Mouse (Mus musculus) embryonic facial prominence, embryonic 13.5 days (tissue): ENCODE data around the gene E130114P18Rik. TPM values are rescaled to one million over a fixed set of nuclear protein-coding genes. Genes with fewer than 3 reads are reported as not detected.

Experiments
- ATAC-seq: fragments of 200-750 bp; cut with Nextera tagmentation; 2 replicates; pipeline ENCODE4 v1.8.0; 2017; ENCODE audit warnings: low read depth; ENCODE audit not compliant: insufficient number of reproducible peaks, insufficient read depth, low FRiP score, low TSS enrichment
- H3K27ac ChIP-seq: fragments of 300-500 bp; sonication (generic); 2 replicates; pipeline ENCODE4 v1.5.1; 2015; ENCODE audit warnings: moderate library complexity, mild to moderate bottlenecking, inconsistent platforms
- H3K27me3 ChIP-seq: fragments of 300-500 bp; sonication (generic); 2 replicates; pipeline ENCODE4 v1.6.1; 2015; ENCODE audit warnings: mild to moderate bottlenecking, inconsistent platforms
- H3K36me3 ChIP-seq: fragments of 300-500 bp; sonication (generic); 2 replicates; pipeline ENCODE4 v1.6.1; 2015; ENCODE audit warnings: mild to moderate bottlenecking, inconsistent platforms
- H3K4me1 ChIP-seq: fragments of 300-500 bp; sonication (generic); 2 replicates; pipeline ENCODE4 v1.6.1; 2015; ENCODE audit warnings: inconsistent platforms
- H3K4me2 ChIP-seq: fragments of 300-500 bp; sonication (generic); 2 replicates; pipeline ENCODE4 v1.6.1; 2015; ENCODE audit warnings: moderate library complexity, mild to moderate bottlenecking, inconsistent platforms
- H3K4me3 ChIP-seq: fragments of 300-500 bp; sonication (generic); 2 replicates; pipeline ENCODE4 v1.5.1; 2015; ENCODE audit warnings: mild to moderate bottlenecking, inconsistent platforms
- H3K9ac ChIP-seq: fragments of 300-500 bp; sonication (generic); 2 replicates; pipeline ENCODE4 v1.6.1; 2015; ENCODE audit warnings: mild to moderate bottlenecking, inconsistent platforms
- H3K9me3 ChIP-seq: fragments of 300-500 bp; sonication (generic); 2 replicates; pipeline ENCODE4 v1.6.1; 2016; ENCODE audit warnings: inconsistent platforms
- WGBS: fragments of 180-500 bp; shearing (Covaris S2); methylation state at CpG from one replicate; pipeline ENCODE4 v1.1.7; 2015; ENCODE audit warnings: mixed read lengths; 5-methylcytosine and 5-hydroxymethylcytosine counted together
- polyA plus RNA-seq: library from polyadenylated mRNA; unstranded; fragments of >200 nt; fragmentation: Nextera tagmentation; extraction: Ambion mirVana; gene quantifications from 2 replicates; pipeline ENCODE4 v1.2.1, GENCODE M21; 2015

E130114P18Rik gene
- polyA plus RNA-seq, 1 experiment from 2014 or later: 5.0 TPM

DNA sequence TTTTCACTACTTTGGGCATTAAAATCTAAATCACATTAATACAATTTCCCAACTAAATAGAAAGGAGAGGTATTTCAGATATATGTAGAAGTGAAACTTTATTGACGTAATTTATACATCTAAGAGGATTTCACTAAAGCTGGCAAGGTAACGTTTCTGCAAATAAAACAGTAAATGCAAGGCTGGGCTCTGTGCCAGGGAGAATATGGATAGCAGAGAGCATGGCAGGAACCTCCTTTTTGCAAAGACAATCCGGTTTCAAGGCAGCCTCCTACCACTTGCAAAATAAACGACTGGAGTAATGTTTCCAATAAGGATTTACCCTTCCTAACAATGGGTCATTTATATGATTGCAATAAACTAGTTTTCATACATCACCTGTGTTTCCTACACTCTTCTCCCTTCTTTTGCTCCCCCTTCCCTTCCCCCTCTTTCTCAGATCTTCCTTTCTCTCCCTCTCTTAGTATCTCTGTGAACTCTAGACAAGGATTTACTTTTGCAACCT lies 3.4 kb downstream of the E130114P18Rik start:
- H3K4me1 ChIP-seq: peaks cover 27% of the 10 kb centered on the region
- H3K9me3 ChIP-seq: no peaks in the 10 kb centered on the region
- WGBS: 6% methylated on average over 4 of the region's 4 CpGs
- no peaks in the 10 kb centered on the region for H3K36me3 ChIP-seq
- peak overlapping the region; percentile 82 for H3K4me3 ChIP-seq
- ATAC-seq: no peak
- H3K4me2 ChIP-seq: peak overlapping the region; percentile 79
- H3K27me3 ChIP-seq: no peaks in the 10 kb centered on the region
- 0 out of 2 replicates have a peak overlapping the region, but pooled peaks have one; percentile 99 for H3K9ac ChIP-seq
- H3K27ac ChIP-seq: peak overlapping the region; percentile 96

- 40% methylated on average over 2 of the region's 2 CpGs for WGBS
- Histone ChIP-seq H3K9me3 (no peaks in the 10 kb centered on the region), H3K4me2 (peak overlapping the region; percentile 79), H3K4me3 (peak overlapping the region; percentile 46), H3K36me3 (no peaks in the 10 kb centered on the region), H3K9ac (no peak overlapping the region), H3K27ac (peak overlapping the region; percentile 96), H3K4me1 (peaks cover 27% of the 10 kb centered on the region), H3K27me3 (no peaks in the 10 kb centered on the region)
- ATAC-seq: no peak
Observed at GRCm38 (mm10) chr4:97773791-97774190, 4.1 kb downstream of the E130114P18Rik start.

- Histone ChIP-seq H3K4me2 (peak overlapping the region; percentile 79), H3K4me3 (peak overlapping the region; percentile 46), H3K9ac (no peak overlapping the region), H3K9me3 (no peaks in the 10 kb centered on the region), H3K36me3 (no peaks in the 10 kb centered on the region), H3K27ac (peak overlapping the region; percentile 96), H3K4me1 (peaks cover 27% of the 10 kb centered on the region), H3K27me3 (no peaks in the 10 kb centered on the region)
- ATAC-seq: peak; percentile 41; the same call in 1 of the 2 replicates
- WGBS: under 1% methylated on average over 14 of the region's 14 CpGs
Observed at GRCm38 (mm10) chr4:97773110-97773593, 4.7 kb downstream of the E130114P18Rik start.

DNA sequence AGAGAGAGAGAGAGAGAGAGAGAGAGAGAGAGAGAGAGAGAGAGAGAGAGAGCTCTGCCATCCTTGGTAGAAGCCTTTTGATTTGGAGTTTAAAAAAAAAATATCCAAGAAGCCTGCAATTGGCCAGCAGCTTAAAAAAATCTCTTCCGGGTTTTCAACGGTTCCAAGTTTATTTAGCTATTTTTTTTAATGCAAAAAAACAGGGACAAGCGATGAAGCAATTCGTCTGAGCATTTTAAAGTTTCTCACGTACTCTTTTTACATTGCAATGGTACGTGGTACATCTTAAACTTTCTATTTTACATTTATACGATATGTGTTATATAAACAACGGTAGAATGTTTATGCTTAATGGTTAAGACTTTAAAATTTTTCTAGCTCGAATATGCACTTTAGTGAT lies 5.2 kb downstream of the E130114P18Rik start, which contains the start of gene Nfia:
Gene Nfia (plus strand): TSS at position 94 of the 400 bp plus-strand sequence.
- Histone ChIP-seq H3K27me3 (no peaks in the 10 kb centered on the region), H3K9me3 (no peaks in the 10 kb centered on the region), H3K4me2 (peak within 1 kb of the TSS; percentile 79), H3K9ac (peak within 1 kb of the TSS; percentile 66), H3K4me3 (peak within 1 kb of the TSS; percentile 46), H3K36me3 (no peaks in the 10 kb centered on the region), H3K27ac (peak within 1 kb of the TSS; percentile 96), H3K4me1 (peaks cover 27% of the 10 kb centered on the region)
- no peak for ATAC-seq
- under 1% methylated on average over 9 of the region's 9 CpGs for WGBS

- peak overlapping the region; percentile 79 for H3K4me2 ChIP-seq
- no peaks in the 10 kb centered on the region for H3K27me3 ChIP-seq
- peaks cover 27% of the 10 kb centered on the region for H3K4me1 ChIP-seq
- ATAC-seq: peak; percentile 93
- H3K9ac ChIP-seq: peak overlapping the region; percentile 66
- 1% methylated on average over 25 of the region's 25 CpGs for WGBS
- H3K27ac ChIP-seq: peak overlapping the region; percentile 96
- H3K9me3 ChIP-seq: no peaks in the 10 kb centered on the region
- H3K4me3 ChIP-seq: peak overlapping the region; percentile 46
- no peaks in the 10 kb centered on the region for H3K36me3 ChIP-seq
Observed at GRCm38 (mm10) chr4:97772084-97772484, 5.8 kb downstream of the E130114P18Rik start.

DNA sequence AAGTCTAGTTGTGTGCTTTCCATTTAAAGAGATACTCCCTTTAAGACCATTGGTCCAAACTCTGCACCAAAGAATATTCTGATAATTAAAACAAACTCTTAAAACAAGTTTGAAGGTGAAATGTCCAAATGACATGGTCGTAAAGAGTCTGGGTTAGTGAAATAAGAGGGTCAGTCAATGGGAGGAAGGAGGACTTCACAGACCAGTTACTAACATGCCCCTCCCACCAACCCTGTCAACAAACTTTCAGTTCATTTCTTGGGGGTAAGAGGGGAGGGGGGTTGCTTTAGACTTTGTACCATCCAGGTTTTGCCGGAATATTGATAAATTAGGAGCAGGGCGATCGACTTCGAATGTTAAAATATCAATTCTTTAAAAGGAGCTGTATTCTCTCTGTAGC lies 6.5 kb downstream of the E130114P18Rik start:
- Histone ChIP-seq H3K4me3 (peak overlapping the region; percentile 46), H3K27me3 (no peaks in the 10 kb centered on the region), H3K4me2 (peak overlapping the region; percentile 79), H3K36me3 (no peaks in the 10 kb centered on the region), H3K9me3 (no peaks in the 10 kb centered on the region), H3K9ac (peak overlapping the region; percentile 66), H3K4me1 (peaks cover 24% of the 10 kb centered on the region), H3K27ac (peak overlapping the region; percentile 96)
- ATAC-seq: no peak
- 13% methylated on average over 5 of the region's 5 CpGs for WGBS

GRCm38 (mm10) chr4:97769861-97770260 lies 8.0 kb downstream of the E130114P18Rik start:
- Histone ChIP-seq H3K4me2 (no peak overlapping the region), H3K4me1 (peaks cover 16% of the 10 kb centered on the region), H3K9ac (no peak overlapping the region), H3K27me3 (no peaks in the 10 kb centered on the region), H3K36me3 (no peaks in the 10 kb centered on the region), H3K4me3 (no peak overlapping the region), H3K9me3 (no peaks in the 10 kb centered on the region), H3K27ac (no peak overlapping the region)
- no CpG with 5 or more reads among the region's 1 CpGs for WGBS
- ATAC-seq: no peak

GRCm38 (mm10) chr4:97767516-97767915 lies 10.4 kb downstream of the E130114P18Rik start:
- Histone ChIP-seq H3K36me3 (no peaks in the 10 kb centered on the region), H3K4me1 (0 out of 2 replicates have a peak, but pooled peaks cover 5% of the 10 kb centered on the region), H3K9ac (no peak overlapping the region), H3K9me3 (no peaks in the 10 kb centered on the region), H3K27ac (no peak overlapping the region), H3K4me3 (no peak overlapping the region), H3K4me2 (no peak overlapping the region), H3K27me3 (no peaks in the 10 kb centered on the region)
- 91% methylated on average over 5 of the region's 5 CpGs for WGBS
- no peak for ATAC-seq

DNA sequence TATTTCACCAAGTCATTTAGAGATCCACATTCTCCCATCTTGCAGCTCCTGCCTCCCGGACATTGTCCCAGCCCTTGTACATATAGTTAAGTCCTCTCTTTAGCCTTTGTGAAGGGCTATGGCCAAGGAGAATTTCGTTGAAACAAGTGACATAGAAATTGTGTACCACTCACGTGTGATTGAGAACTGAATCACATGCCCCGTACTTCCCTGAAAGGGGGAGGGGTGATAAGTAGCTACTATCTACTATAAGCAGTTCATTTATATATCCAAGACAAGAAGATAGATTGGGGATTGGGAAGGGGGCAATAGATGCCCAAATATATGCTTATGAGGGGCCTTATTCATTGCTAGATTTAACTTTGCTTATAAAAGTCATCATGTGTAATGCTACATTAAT lies 10.9 kb downstream of the E130114P18Rik start:
- no peak overlapping the region for H3K4me2 ChIP-seq
- 78% methylated on average over 4 of the region's 4 CpGs for WGBS

GRCm38 (mm10) chr4:97766100-97766499 lies 11.8 kb downstream of the E130114P18Rik start:
- Histone ChIP-seq H3K4me1 (no peaks in the 10 kb centered on the region), H3K4me2 (no peak overlapping the region), H3K9ac (no peak overlapping the region), H3K9me3 (no peaks in the 10 kb centered on the region), H3K27me3 (no peaks in the 10 kb centered on the region), H3K27ac (no peak overlapping the region), H3K4me3 (no peak overlapping the region), H3K36me3 (no peaks in the 10 kb centered on the region)
- ATAC-seq: no peak
- WGBS: 88% methylated on average over 3 of the region's 3 CpGs

More for the DNA sequence above, 10.9 kb downstream of the E130114P18Rik start:
- Histone ChIP-seq H3K27ac (no peak overlapping the region), H3K36me3 (no peaks in the 10 kb centered on the region), H3K9ac (no peak overlapping the region), H3K9me3 (no peaks in the 10 kb centered on the region), H3K4me3 (no peak overlapping the region), H3K4me1 (0 out of 2 replicates have a peak, but pooled peaks cover 5% of the 10 kb centered on the region), H3K27me3 (no peaks in the 10 kb centered on the region)
- ATAC-seq: no peak

GRCm38 (mm10) chr4:97765341-97766020 lies 12.4 kb downstream of the E130114P18Rik start:
- no peaks in the 10 kb centered on the region for H3K4me1 ChIP-seq
- H3K4me3 ChIP-seq: no peak overlapping the region
- WGBS: 72% methylated on average over 4 of the region's 4 CpGs
- no peaks in the 10 kb centered on the region for H3K9me3 ChIP-seq
- no peak overlapping the region for H3K4me2 ChIP-seq
- no peaks in the 10 kb centered on the region for H3K36me3 ChIP-seq
- no peak for ATAC-seq
- no peak overlapping the region for H3K9ac ChIP-seq
- H3K27me3 ChIP-seq: no peaks in the 10 kb centered on the region
- no peak overlapping the region for H3K27ac ChIP-seq

DNA sequence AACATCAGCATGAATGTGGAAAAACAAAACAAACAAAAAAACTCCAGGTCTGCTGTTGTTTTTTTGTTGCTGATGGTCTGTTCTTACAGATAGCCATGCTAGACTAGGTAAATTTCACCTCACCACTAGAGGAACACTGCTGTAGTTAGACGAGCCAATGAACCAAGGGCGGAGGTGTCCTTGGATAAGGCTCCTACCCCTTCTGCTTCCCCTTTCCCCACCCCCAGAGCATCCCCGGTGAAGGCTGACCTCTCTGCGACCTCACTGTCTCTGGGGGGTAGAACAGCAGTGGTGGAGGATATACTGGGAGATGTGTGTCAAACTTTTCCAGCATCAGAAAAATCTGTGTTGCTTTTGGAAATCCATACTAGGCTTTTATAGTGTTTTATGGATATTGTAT lies 13.3 kb downstream of the E130114P18Rik start:
- no peaks in the 10 kb centered on the region for H3K4me1 ChIP-seq
- WGBS: 28% methylated on average over 4 of the region's 4 CpGs
- H3K27me3 ChIP-seq: no peaks in the 10 kb centered on the region
- no peaks in the 10 kb centered on the region for H3K9me3 ChIP-seq
- H3K4me3 ChIP-seq: no peak overlapping the region
- H3K9ac ChIP-seq: no peak overlapping the region
- no peaks in the 10 kb centered on the region for H3K36me3 ChIP-seq
- no peak for ATAC-seq
- no peak overlapping the region for H3K27ac ChIP-seq
- no peak overlapping the region for H3K4me2 ChIP-seq
